Mouse (Mus musculus) intestine, embryonic 15.5 days (tissue): ENCODE measurements around the gene Fam189a1. TPM values are rescaled to one million over a fixed set of nuclear protein-coding genes. Genes with fewer than 3 reads are reported as not detected.
A peak's percentile ranks its signal among the peaks of the same experiment; 100 is the strongest.

Source experiments
- ATAC-seq: fragments of 200-750 bp; cut with Nextera tagmentation; 2 replicates; pipeline ENCODE4 v1.8.0; 2017; ENCODE audit warnings: moderate TSS enrichment, moderate library complexity
- H3K27ac ChIP-seq: fragments of 300-500 bp; sonication (generic); 2 replicates; pipeline ENCODE4 v1.5.1; 2015; ENCODE audit warnings: mild to moderate bottlenecking, inconsistent platforms
- H3K27me3 ChIP-seq: fragments of 300-500 bp; sonication (generic); replicated peaks from 2 replicates; pipeline ENCODE4 v1.6.1; 2015; ENCODE audit warnings: inconsistent platforms
- H3K36me3 ChIP-seq: fragments of 300-500 bp; sonication (generic); 2 replicates; pipeline ENCODE4 v1.6.1; 2015; ENCODE audit warnings: inconsistent platforms
- H3K4me1 ChIP-seq: fragments of 300-500 bp; sonication (generic); replicated peaks from 2 replicates; pipeline ENCODE4 v1.6.1; 2015; ENCODE audit warnings: inconsistent platforms
- H3K4me2 ChIP-seq: fragments of 300-500 bp; sonication (generic); replicated peaks from 2 replicates; pipeline ENCODE4 v1.6.1; 2015; ENCODE audit warnings: mild to moderate bottlenecking, inconsistent platforms
- H3K4me3 ChIP-seq: fragments of 300-500 bp; sonication (generic); replicated peaks from 2 replicates; pipeline ENCODE4 v1.5.1; 2015; ENCODE audit warnings: inconsistent platforms
- H3K9ac ChIP-seq: fragments of 300-500 bp; sonication (generic); 2 replicates; pipeline ENCODE4 v1.6.1; 2015; ENCODE audit warnings: inconsistent platforms
- H3K9me3 ChIP-seq: fragments of 300-500 bp; sonication (generic); 2 replicates; pipeline ENCODE4 v1.6.1; 2016; ENCODE audit warnings: inconsistent platforms
- WGBS: fragments of 180-500 bp; shearing (Covaris S2); methylation state at CpG from one replicate; pipeline ENCODE4 v1.1.7; 2015; 5-methylcytosine and 5-hydroxymethylcytosine counted together
- polyA plus RNA-seq: library from polyadenylated mRNA; unstranded; fragments of >200 nt; fragmentation: Nextera tagmentation; extraction: Ambion mirVana; gene quantifications from 2 replicates; pipeline ENCODE4 v1.2.1, GENCODE M21; 2015

Fam189a1 gene
- polyA plus RNA-seq, 1 experiment from 2014 or later: 1.4 TPM

DNA sequence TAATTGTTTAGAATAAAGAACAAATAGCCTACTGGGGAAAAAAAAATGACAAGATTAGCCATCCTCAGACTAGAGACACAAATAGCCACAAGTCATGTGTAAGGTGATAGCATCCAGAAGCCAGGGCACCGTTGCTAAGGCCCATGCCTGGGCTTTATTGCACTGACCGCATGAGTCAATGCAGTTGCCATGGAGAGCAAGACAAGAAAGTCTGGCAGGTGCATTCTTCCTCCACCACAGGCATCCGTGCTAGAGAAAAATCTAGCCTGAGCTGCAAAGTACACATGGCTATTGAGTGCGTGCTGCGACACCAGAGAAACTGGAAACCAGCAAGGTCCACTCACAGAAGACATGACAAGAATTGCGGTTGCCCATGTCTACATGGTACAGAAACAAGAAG, 347.5 kb downstream of the Fam189a1 start:
- WGBS: 61% methylated on average over 6 of the region's 6 CpGs
- ATAC-seq: no peak
- no peak overlapping the region for H3K4me3 ChIP-seq
- no peak overlapping the region for H3K9ac ChIP-seq
- H3K9me3 ChIP-seq: no peaks in the 10 kb centered on the region
- no peak overlapping the region for H3K4me2 ChIP-seq
- no peaks in the 10 kb centered on the region for H3K4me1 ChIP-seq
- no peaks in the 10 kb centered on the region for H3K27me3 ChIP-seq
- no peak overlapping the region for H3K27ac ChIP-seq
- no peaks in the 10 kb centered on the region for H3K36me3 ChIP-seq

DNA sequence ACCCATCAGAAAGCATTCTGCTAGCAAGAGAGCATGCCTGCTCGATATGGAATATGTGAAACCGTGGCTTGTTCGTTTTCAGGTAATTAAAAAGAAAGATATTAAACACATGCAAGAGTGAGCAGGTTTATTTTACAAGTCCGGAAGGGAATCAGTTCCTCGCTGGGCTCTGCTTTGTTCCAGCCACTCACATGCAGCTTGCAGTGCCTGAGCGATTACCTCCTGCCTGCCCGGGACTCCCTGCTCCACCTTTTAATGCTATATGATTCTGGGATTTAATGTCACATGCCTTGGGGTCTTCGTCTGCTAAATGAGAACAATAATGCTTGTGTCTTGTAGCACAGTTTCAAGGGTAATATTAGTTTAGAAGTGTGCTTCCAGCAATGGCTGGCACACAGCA, 351.3 kb downstream of the Fam189a1 start:
- no peaks in the 10 kb centered on the region for H3K27me3 ChIP-seq
- H3K4me2 ChIP-seq: no peak overlapping the region
- no peak overlapping the region for H3K27ac ChIP-seq
- H3K9me3 ChIP-seq: no peaks in the 10 kb centered on the region
- 84% methylated on average over 8 of the region's 8 CpGs for WGBS
- H3K9ac ChIP-seq: no peak overlapping the region
- no peaks in the 10 kb centered on the region for H3K4me1 ChIP-seq
- no peaks in the 10 kb centered on the region for H3K36me3 ChIP-seq
- no peak overlapping the region for H3K4me3 ChIP-seq
- no peak for ATAC-seq

DNA sequence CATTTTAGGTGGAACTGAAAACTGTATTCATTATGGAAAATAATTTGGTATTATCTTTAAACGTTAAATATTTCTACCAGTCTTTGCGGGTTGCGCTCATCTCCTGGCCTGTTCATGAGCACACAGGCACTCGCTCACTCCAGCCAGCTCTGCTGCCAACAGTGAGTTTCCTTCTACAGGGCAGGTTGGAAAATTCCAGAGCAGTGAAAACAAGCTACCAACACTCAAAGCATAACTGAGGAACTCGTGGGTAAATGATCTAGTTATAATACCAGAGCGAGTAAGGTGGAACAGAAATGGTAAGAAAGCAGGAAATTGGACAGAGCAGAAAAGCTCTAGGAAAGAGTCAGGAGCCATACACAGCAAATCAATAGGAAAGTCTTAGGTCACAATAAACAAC, 360.8 kb downstream of the Fam189a1 start:
- no peak for ATAC-seq
- Histone ChIP-seq H3K4me3 (no peak overlapping the region), H3K4me2 (no peak overlapping the region), H3K4me1 (peaks cover 8% of the 10 kb centered on the region; the same call in 1 of the 2 replicates), H3K9ac (no peak overlapping the region), H3K27ac (no peak overlapping the region), H3K9me3 (no peaks in the 10 kb centered on the region), H3K36me3 (no peaks in the 10 kb centered on the region), H3K27me3 (no peaks in the 10 kb centered on the region)
- 80% methylated on average over 6 of the region's 6 CpGs for WGBS

DNA sequence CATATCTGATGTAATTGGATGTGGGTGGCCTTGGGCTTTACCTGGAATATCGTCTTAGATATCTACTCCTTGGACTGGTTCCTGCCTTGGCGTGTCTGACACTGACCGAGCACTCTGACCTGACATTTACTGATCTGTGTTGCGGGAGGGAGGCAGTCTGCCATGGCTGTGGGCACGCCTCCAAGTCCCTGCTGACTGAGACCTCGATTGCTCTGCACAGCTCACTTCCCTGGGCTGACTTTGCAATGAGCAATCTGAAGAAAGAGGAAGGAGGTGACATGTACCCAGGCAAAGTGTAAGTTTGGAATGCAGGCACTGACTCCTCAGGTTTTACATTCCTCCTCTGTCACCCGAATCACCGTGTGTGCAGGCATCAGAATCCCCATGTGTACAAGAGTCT, 364.3 kb downstream of the Fam189a1 start:
- Histone ChIP-seq H3K9me3 (no peaks in the 10 kb centered on the region), H3K4me1 (peaks cover 8% of the 10 kb centered on the region; the same call in 1 of the 2 replicates), H3K36me3 (no peaks in the 10 kb centered on the region), H3K9ac (no peak overlapping the region), H3K27me3 (no peaks in the 10 kb centered on the region), H3K4me2 (no peak overlapping the region), H3K4me3 (no peak overlapping the region), H3K27ac (no peak overlapping the region)
- no peak for ATAC-seq
- WGBS: 50% methylated on average over 8 of the region's 8 CpGs

DNA sequence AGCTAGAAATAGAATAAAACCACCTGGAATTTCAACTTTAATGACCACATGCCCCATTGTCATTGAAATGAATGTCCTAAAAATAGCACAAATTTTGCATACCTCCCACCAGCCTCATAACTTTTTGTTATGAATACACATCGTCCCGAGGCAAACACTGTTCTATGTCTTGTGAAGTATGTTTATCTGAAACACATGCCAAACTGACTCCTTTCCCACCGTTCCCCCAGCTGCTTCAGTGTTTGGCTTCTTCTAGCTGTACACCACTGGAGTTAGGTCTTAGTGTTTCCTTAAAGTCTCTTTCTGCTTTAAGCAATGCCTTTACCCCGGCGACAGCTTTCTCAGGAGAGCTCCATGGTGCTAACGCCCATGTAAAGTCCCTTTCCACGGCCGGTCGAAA, 365.2 kb downstream of the Fam189a1 start:
- no peak overlapping the region for H3K9ac ChIP-seq
- peaks cover 8% of the 10 kb centered on the region; the same call in 1 of the 2 replicates for H3K4me1 ChIP-seq
- 47% methylated on average over 9 of the region's 9 CpGs for WGBS
- no peak overlapping the region for H3K4me2 ChIP-seq
- no peaks in the 10 kb centered on the region for H3K9me3 ChIP-seq
- no peak overlapping the region for H3K27ac ChIP-seq
- ATAC-seq: 0 out of 2 replicates have a peak, but pooled peaks have one; percentile 55
- H3K27me3 ChIP-seq: no peaks in the 10 kb centered on the region
- H3K4me3 ChIP-seq: no peak overlapping the region
- H3K36me3 ChIP-seq: no peaks in the 10 kb centered on the region

DNA sequence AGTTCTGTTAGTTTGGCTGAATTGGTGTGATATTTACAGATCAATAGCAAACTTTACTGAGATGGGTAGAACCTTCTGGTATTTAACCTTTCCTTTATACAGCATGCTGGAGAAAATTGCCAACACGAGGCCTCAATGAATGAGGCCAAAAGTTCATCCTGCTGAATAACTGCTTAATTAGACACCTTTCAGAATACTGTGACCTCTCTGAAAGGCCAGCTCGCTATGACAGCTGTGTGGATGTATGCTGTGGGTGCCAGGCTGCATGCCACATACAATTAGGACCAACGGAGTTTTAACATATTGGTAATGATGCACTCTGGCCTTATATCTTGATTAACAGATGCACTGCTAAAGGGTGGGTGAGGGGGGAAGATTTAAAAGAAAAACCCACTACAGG, 371.3 kb downstream of the Fam189a1 start:
- ATAC-seq: no peak
- 74% methylated on average over 3 of the region's 3 CpGs for WGBS

DNA sequence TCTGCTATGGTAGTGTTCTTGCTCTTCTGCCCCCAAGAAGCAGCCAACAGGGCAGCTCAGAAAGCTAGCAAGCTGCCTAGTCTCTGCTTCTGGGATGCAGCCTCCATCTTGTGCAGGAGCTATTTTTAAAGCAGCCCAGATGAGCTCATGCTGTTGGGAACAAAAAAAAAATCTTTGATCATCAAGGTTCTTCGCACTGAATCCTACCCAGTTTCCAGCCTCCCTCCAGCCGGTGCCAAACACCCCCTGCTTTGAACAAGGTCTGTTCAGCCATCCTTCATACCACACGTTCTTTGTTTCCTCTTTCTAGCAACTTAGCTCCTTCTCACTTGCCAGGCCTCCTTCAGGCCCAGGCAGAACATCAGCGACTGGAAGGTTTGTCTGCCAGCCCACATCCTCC, 376.9 kb downstream of the Fam189a1 start:
- Histone ChIP-seq H3K4me2 (no peak overlapping the region), H3K9ac (no peak overlapping the region), H3K9me3 (no peaks in the 10 kb centered on the region), H3K4me1 (no peaks in the 10 kb centered on the region), H3K27ac (no peak overlapping the region), H3K4me3 (no peak overlapping the region), H3K36me3 (no peaks in the 10 kb centered on the region), H3K27me3 (no peaks in the 10 kb centered on the region)
- WGBS: 74% methylated on average over 4 of the region's 4 CpGs
- ATAC-seq: no peak

More for the DNA sequence above, 371.3 kb downstream of the Fam189a1 start:
- no peaks in the 10 kb centered on the region for H3K9me3 ChIP-seq
- H3K4me1 ChIP-seq: no peaks in the 10 kb centered on the region
- no peak overlapping the region for H3K27ac ChIP-seq
- H3K4me2 ChIP-seq: no peak overlapping the region
- no peaks in the 10 kb centered on the region for H3K27me3 ChIP-seq
- H3K4me3 ChIP-seq: no peak overlapping the region
- H3K9ac ChIP-seq: no peak overlapping the region
- H3K36me3 ChIP-seq: no peaks in the 10 kb centered on the region

DNA sequence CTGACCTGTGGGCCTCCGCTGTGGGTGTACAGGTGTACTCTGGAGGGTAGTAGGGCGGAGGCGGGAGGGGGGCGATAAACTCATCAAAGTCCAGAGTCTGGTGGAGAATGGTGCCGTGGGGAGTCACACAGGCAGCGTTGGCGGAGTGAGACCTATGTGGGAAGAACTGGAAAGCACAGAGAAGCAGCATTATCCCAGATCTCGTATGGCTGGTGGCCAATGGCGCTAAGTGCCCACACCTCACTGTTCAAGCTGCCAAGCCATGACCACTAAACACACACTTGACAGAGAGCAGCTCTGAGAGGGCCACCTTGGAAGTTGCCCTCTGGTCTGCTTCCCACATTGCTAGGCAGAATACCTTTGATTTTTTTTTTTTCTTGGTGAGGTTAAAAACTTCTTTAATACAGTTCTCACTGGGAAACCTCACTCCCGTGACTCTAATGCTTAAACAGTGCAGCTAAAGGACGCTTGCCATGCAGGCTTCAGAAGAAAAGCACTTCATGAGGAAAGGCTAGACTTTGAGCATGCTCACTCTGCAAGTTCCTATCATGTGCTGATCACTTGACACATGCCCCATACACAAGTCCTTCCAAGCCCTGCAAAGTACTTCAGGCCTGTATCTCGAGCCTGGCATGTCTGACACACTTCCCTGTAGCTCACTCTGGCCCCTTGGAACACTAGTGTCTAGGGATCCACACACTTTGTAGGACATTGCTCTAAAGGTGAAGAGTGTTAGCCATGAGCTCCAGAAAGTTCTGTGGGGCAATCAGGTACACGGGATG, 379.5 kb downstream of the Fam189a1 start:
- no peak overlapping the region for H3K27ac ChIP-seq
- no peaks in the 10 kb centered on the region for H3K36me3 ChIP-seq
- ATAC-seq: no peak
- H3K27me3 ChIP-seq: no peaks in the 10 kb centered on the region
- no peak overlapping the region for H3K9ac ChIP-seq
- 80% methylated on average over 13 of the region's 13 CpGs for WGBS
- H3K9me3 ChIP-seq: no peaks in the 10 kb centered on the region
- H3K4me3 ChIP-seq: no peak overlapping the region
- H3K4me2 ChIP-seq: no peak overlapping the region
- no peaks in the 10 kb centered on the region for H3K4me1 ChIP-seq

DNA sequence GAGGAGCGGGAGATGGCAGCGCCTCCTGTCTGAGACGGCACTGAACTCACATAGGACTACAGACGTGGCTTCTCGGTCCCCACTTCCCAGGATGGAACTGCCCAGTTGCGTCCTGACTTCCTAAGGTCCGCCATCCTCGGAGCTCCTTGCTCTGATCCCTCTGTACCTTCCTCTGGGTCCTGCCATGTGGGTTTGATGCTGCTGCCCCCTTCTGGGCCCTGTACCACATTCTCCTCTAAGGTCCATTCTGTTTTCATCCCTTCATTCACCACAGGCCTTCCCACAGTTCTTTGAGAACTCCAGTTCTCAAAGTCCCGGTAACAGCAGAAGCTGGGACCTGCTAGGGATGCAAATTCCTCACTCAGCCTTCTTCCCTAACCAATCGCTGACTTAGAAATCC, 382.9 kb downstream of the Fam189a1 start:
- Histone ChIP-seq H3K4me3 (no peak overlapping the region), H3K27me3 (no peaks in the 10 kb centered on the region), H3K4me1 (no peaks in the 10 kb centered on the region), H3K4me2 (no peak overlapping the region), H3K36me3 (no peaks in the 10 kb centered on the region), H3K27ac (no peak overlapping the region), H3K9ac (no peak overlapping the region), H3K9me3 (no peaks in the 10 kb centered on the region)
- WGBS: 42% methylated on average over 10 of the region's 10 CpGs
- ATAC-seq: no peak

DNA sequence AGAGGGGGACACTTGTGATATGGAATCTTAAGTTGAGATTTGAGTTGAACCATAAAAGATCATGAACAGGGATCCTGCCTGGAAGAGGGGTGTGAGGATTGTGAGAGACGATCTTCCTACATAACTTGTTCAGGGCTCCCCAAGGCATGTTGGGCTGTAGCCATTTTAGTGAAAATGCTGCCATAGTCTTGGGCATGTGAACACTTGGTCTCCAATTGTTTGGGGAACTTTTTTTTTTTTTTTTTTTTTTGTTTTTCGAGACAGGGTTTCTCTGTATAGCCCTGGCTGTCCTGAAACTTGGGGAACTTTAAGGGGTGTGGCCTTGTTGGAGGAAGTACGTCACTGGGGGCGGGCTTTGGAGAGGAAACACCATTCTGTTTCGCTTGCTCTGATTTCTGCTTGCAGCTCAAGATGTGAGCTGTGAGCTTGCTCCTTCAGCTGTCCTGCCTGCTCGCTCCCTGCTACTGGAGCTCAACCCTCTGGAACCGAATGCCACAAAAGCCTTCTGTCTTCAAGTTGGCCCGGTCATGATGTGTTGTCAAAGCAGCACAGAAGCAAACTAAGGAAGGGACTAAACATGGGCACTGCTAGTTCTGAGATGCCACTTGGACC, 385.5 kb downstream of the Fam189a1 start:
- WGBS: 75% methylated on average over 8 of the region's 8 CpGs
- Histone ChIP-seq H3K4me2 (no peak overlapping the region), H3K9ac (no peak overlapping the region), H3K27ac (no peak overlapping the region), H3K27me3 (no peaks in the 10 kb centered on the region), H3K36me3 (no peaks in the 10 kb centered on the region), H3K4me1 (no peaks in the 10 kb centered on the region), H3K9me3 (no peaks in the 10 kb centered on the region), H3K4me3 (no peak overlapping the region)
- no peak for ATAC-seq

DNA sequence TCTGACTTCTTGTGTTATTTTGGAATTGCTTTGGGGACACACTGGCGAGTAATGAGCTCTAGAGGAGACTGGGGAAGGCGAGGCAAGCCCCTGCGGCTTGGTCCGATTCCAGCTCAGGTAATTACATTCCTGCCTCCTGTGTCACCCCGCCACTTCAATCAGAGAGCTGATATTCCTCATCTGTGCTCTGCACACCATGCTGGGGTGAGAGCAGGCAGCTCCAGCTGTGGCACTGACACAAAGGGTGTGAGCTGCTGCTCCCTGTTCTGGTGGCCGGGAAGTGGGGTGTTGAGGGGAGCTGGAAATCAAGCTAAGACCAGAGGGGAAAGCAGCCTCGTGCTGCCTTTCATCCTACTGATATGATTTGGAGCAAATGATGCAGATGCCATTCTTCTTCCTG, 386.6 kb downstream of the Fam189a1 start:
- no peaks in the 10 kb centered on the region for H3K9me3 ChIP-seq
- H3K4me1 ChIP-seq: no peaks in the 10 kb centered on the region
- H3K27ac ChIP-seq: no peak overlapping the region
- H3K4me2 ChIP-seq: no peak overlapping the region
- H3K27me3 ChIP-seq: no peaks in the 10 kb centered on the region
- 69% methylated on average over 7 of the region's 7 CpGs for WGBS
- no peak overlapping the region for H3K4me3 ChIP-seq
- no peak for ATAC-seq
- H3K36me3 ChIP-seq: no peaks in the 10 kb centered on the region
- H3K9ac ChIP-seq: no peak overlapping the region

DNA sequence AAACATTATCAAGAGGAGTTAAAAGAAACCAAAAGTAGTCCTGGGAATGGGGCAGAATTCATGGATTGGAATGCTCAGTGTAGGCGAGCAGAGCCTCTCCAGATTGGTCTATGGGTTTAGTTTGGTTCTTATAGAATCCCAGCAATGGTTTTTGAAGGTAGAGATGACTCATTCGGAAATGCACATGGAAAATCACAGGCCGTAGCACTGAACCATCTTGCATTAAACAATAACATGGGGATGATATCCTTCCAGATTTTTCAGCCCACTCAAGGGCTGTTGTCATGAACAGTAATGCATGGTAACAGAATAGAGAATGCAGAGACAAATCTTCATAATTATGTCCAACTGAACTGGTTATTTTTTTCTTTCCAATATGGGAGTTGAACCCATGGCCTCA, 390.8 kb downstream of the Fam189a1 start:
- no peaks in the 10 kb centered on the region for H3K36me3 ChIP-seq
- WGBS: 81% methylated on average over 3 of the region's 3 CpGs

DNA sequence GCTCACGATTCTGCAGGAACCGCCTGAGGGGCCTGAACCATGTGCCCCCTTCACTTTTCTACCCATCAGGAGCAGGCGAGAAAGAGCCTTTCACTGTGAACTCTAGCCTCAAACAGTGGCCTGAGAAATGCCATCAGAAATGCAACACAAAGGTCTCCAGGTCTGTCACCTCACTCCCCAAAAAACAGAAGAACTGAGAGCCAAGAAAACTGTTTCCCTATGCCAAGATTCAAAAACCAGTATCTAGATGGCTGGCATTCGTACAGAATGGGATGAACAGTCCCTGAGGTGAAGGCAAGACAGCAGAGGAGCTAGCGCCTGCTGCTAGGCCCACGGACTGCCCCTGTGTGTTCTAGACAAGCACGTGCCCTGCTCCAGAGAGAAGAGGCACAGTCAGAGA, 401.2 kb downstream of the Fam189a1 start:
- ATAC-seq: no peak

More for the DNA sequence above, 390.8 kb downstream of the Fam189a1 start:
- Histone ChIP-seq H3K27ac (no peak overlapping the region), H3K4me3 (no peak overlapping the region), H3K4me1 (no peaks in the 10 kb centered on the region), H3K9ac (no peak overlapping the region), H3K4me2 (no peak overlapping the region), H3K27me3 (no peaks in the 10 kb centered on the region), H3K9me3 (no peaks in the 10 kb centered on the region)
- ATAC-seq: no peak

More for the DNA sequence above, 401.2 kb downstream of the Fam189a1 start:
- no peaks in the 10 kb centered on the region for H3K36me3 ChIP-seq
- WGBS: 89% methylated on average over 7 of the region's 7 CpGs
- no peak overlapping the region for H3K4me2 ChIP-seq
- no peak overlapping the region for H3K9ac ChIP-seq
- no peaks in the 10 kb centered on the region for H3K27me3 ChIP-seq
- no peaks in the 10 kb centered on the region for H3K4me1 ChIP-seq
- H3K27ac ChIP-seq: no peak overlapping the region
- H3K4me3 ChIP-seq: no peak overlapping the region
- H3K9me3 ChIP-seq: no peaks in the 10 kb centered on the region
